Mouse (Mus musculus) bone marrow, adult 2 months (tissue): ENCODE measurements around the gene Slc16a8.

Experiments used
- CTCF ChIP-seq: fragments of 200-500 bp; IDR thresholded peaks from 2 replicates; pipeline ENCODE4 v1.5.1; 2011; ENCODE audit warnings: low read length, control low read depth; ENCODE audit not compliant: control insufficient read depth, insufficient read depth
- POLR2A ChIP-seq: fragments of 200-500 bp; IDR thresholded peaks from 2 replicates; pipeline ENCODE4 v1.6.1; 2011; ENCODE audit warnings: low read depth, mild to moderate bottlenecking, control low read depth, low read length, borderline replicate concordance; ENCODE audit not compliant: control insufficient read depth

DNA sequence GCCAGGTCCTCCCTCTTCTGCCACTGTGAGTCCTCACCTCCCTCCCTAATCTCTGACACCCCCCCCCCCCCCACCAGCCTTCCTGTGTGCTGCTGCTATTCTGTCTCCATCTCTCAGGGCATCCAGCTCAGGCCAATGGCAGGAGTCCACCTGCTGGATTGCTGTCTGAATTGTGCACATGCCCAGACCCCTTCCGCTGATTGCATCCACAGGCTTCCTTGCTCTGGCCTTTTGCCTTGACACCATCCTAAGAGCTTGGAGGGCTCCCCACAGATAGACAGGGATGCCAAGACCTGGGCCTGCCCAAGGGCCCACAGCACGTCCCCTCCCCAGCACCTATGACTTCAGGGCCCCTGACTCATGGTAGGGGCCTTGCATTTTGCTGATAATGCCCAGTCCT is 44.2 kb downstream of the Slc16a8 start:
- TF ChIP-seq CTCF: no peak
- no peak for TF ChIP-seq POLR2A
